ENCODE assay signal across 22 mouse cellular contexts in the genomic region with DNA sequence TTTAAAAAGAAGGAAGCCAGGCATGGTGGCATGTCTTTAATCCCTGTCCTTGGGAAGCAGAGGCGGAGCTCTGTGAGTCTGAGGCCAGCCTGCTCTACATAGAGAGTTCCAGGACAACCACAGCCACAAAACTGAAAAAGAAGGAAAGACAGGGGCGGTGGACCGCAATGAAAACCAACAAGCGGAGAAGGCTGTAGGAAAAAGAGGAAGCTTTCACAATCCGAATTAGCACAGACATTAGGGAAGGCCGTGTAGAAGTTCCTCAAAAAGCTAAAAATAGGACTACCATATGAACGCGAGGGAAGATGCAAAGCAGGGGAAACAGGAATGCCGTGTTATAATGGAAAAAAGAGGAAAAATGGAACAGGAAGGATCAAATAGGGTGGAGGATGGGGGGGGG. TPM values are rescaled to one million over a fixed set of nuclear protein-coding genes. Genes with fewer than 3 reads are reported as not detected.
"Had no signal": no experiment of that assay in that cellular context is flagged by ENCODE, and none has a peak within 500 bp of the region (broad histone marks: within the 10 kb centered on the region; RNA-seq: fewer than 3 reads in every experiment).

No protein-coding gene starts in this region.

- H3K4me3 ChIP-seq: liver, embryonic 13.5 days; midbrain, embryonic 10.5 days; midbrain, embryonic 13.5 days had no signal

- H3K27me3 ChIP-seq: midbrain, embryonic 13.5 days had no signal

- ATAC-seq: midbrain, embryonic 13.5 days; midbrain, embryonic 16.5 days had no signal

- DNase-seq: kidney, adult 18-20 months; kidney, adult 9 months; kidney, postnatal 14 days; kidney, postnatal 4 days; liver, embryonic 13.5 days; lung, adult 2 months; lung, postnatal 14 days; retina, postnatal 1 day; right cerebral cortex, postnatal 25 days; thymus, adult 18-20 months; thymus, postnatal 36 days had no signal

- H3K9me3 ChIP-seq: liver, embryonic 13.5 days; midbrain, embryonic 10.5 days; midbrain, embryonic 13.5 days had no signal

- H3K36me3 ChIP-seq: liver, embryonic 13.5 days; midbrain, embryonic 10.5 days; midbrain, embryonic 13.5 days had no signal

- H3K4me1 ChIP-seq: liver, embryonic 13.5 days; midbrain, embryonic 10.5 days; midbrain, embryonic 13.5 days had no signal

RNA-seq across cellular contexts. Expression of a gene that starts 24.6 kb away (rescaled TPM):
- polyA plus RNA-seq: liver, adult 2 months had no signal

RNA-seq across cellular contexts. Expression of a gene that starts 24.6 kb away (rescaled TPM):
- total RNA-seq: liver, adult 2 months had no signal
- polyA plus RNA-seq: limb, embryonic 11.5 days; liver, adult 2 months; liver, embryonic 13.5 days; liver, embryonic 16.5 days; lung, adult 2 months; lung, embryonic 16.5 days; midbrain, embryonic 10.5 days; neural tube, embryonic 11.5 days; spleen, adult 2 months; stomach, embryonic 16.5 days; testis, adult 2 months had no signal
